Mouse (Mus musculus) inflammation-experienced regulatory T-cells (primary cell): Measurements from ENCODE around the gene Ccl26. TPM values are rescaled to one million over a fixed set of nuclear protein-coding genes. Genes with fewer than 3 reads are reported as not detected.

Experiments
- polyA plus RNA-seq, 2 experiments: library from polyadenylated mRNA; unstranded; fragments of 100-300 nt; shearing (Covaris generic); gene quantifications; one replicate each; pipeline ENCODE4 v1.2.1; 2017

The Ccl26 gene
- not detected for polyA plus RNA-seq

DNA sequence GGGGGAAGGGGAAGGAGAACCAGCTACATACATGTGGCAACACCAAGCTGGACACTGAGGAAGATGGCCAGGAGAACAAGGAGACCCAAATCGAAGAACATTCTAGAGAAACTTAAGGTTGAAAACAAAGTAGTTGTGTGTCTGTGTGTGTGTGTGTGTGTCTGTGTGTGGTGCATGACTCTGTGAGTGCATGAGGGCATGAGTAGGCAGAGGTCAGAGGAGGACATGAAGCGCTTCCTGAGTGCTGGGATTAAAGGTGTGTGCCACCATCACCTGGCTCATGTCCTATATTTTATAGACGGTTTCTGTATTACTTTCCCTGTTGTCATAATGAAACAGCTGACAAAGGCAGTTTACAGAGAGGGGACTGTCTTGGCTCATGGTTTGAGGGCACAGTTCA is at the start of gene Ccl26:
TSS of gene Ccl26 (minus strand) at position 101 of the 400 bp plus-strand sequence.

DNA sequence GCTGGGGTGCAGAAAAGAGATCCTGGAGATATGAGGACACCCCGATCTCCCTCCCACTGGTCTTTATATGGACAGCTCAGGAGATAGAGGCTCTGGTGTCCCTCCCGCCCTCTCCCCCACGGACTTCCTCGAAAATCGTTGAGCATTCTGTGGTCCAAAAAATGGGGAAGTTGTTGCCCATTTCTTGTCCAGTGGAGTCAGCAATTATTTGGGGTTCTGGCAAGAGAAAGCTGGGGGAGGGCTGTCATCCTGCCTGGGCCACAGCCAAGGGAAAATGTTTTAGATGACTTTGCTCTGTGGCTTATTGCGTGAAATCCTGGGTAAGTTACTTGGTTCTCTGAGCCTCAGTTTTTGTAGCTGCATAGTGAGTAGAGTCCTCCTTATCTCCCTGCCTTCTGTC is 9.6 kb upstream of the Ccl26 start, which contains the start of gene Ccl24:
TSS of gene Ccl24 (minus strand) at position 44 of the 400 bp plus-strand sequence.

DNA sequence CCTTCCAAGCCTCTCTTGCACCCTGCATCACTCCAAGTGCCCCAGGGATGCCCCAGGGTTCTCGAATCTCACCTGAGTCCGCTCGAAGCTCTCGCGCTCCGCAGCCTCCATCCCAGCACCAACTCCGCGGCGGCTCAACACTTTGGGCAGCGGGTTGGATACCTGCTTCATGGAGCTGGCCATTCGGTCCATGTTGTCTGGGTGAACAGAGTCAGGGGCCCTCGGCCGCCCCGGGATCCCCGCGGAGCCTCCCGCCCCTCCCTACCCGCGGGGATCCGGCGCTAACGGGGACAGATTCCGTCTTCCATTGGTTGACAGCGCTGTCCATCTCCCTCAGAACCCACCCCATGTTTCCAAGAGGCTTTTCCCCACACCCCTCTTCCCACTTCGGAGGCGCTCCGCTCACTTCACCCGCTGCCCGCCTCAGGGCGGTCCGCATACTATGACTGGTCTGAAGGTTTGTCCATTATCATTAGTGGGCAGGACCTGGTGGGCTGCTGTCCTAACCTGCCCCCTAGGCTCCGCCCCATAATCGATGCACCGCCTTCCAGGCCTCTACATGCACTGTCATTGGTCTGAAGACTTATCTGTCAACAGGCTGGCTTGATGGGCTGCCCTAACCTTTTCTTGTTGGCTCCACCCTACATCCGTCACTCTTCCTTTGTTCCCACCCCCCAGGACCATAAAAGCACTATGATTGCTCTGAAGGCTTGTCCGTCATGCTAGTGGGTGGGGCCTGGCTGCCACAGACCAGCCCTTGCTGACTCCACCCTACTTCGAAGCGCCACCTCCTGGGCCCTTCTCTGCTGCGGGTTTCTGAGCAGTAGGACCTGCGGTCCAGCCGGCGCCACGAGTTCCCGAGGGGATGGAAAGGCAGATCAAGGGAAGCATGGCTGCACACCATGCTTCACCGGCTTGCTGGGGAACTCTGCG is 18.2 kb downstream of the Ccl26 start, which contains the start of gene Hip1:
TSS of gene Hip1 (minus strand) at position 256 of the 933 bp plus-strand sequence.

Other genes with a start within 250 kb of the Ccl26 start
- gene Fkbp6, start 213.5 kb downstream of the Ccl26 start, polyA plus RNA-seq, result 1 to 10 TPM in 1 of 2 experiments, not detected in 1; 2.1 TPM
- under 1 TPM in 1 of 2 experiments, not detected in 1; 0.45 TPM for gene Trim50, start 210.3 kb downstream of the Ccl26 start, polyA plus RNA-seq
- gene Nsun5, start 193.6 kb downstream of the Ccl26 start, polyA plus RNA-seq, result 10 to 100 TPM; 38.8 to 54.6 TPM
- 10 to 100 TPM; 29.2 to 36.8 TPM for gene Pom121, start 169.0 kb downstream of the Ccl26 start, polyA plus RNA-seq
- 1 to 10 TPM; 4.5 to 7.1 TPM for gene Hip1, start 18.4 kb downstream of the Ccl26 start, polyA plus RNA-seq
- gene Ccl24, start 9.5 kb upstream of the Ccl26 start, polyA plus RNA-seq, result 1 to 10 TPM in 1 of 2 experiments, under 1 TPM in 1; 0.24 to 1.3 TPM
- 10 to 100 TPM; 31.9 to 38.6 TPM for gene Rhbdd2, start 69.0 kb upstream of the Ccl26 start, polyA plus RNA-seq
- gene Por, start 106.5 kb upstream of the Ccl26 start, polyA plus RNA-seq, result 10 to 100 TPM; 58.6 to 83.6 TPM
- 10 to 100 TPM; 51.5 to 60.2 TPM for gene Tmem120a, start 180.9 kb upstream of the Ccl26 start, polyA plus RNA-seq
- gene Styxl1, start 214.8 kb upstream of the Ccl26 start, polyA plus RNA-seq, result under 1 TPM; 0.24 to 0.71 TPM
- gene Mdh2, start 214.9 kb upstream of the Ccl26 start, polyA plus RNA-seq, result 100 to 1,000 TPM; 416 to 446 TPM
- 1 to 10 TPM in 1 of 2 experiments, under 1 TPM in 1; 0.69 to 1.4 TPM for gene Srrm3, start 243.3 kb upstream of the Ccl26 start, polyA plus RNA-seq